Mouse (Mus musculus) heart, postnatal 0 days (tissue): Measurements from ENCODE around the gene Fam189a1.

Source experiments
- CTCF ChIP-seq: IDR thresholded peaks from 2 replicates; pipeline ENCODE4 v1.5.1; 2016; ENCODE audit warnings: antibody characterized with exemption, control low read depth, low read depth
- EP300 ChIP-seq: IDR thresholded peaks from 2 replicates; pipeline ENCODE4 v1.6.1; 2016; ENCODE audit warnings: antibody characterized with exemption, low read depth

GRCm38 (mm10) chr7:64856526-64857082 is 299.8 kb downstream of the Fam189a1 start:
- no peak for TF ChIP-seq CTCF
- TF ChIP-seq EP300, result no peak
